16 mouse cellular contexts compared by ENCODE assay signal in genomic region chr10:55713386-55713785, GRCm38 (mm10).
"Had no signal": no experiment of that assay in that cellular context is flagged by ENCODE, and none has a peak within 500 bp of the region (broad histone marks: within the 10 kb centered on the region; RNA-seq: fewer than 3 reads in every experiment).

No protein-coding gene starts in this region.

- DNase-seq: heart, postnatal 10 days; heart, postnatal 14 days; heart, postnatal 36 days; heart, postnatal 4 days; kidney, adult 11 months; kidney, adult 18-20 months; kidney, adult 2 months; kidney, adult 8-10 months; kidney, adult 9 months; kidney, postnatal 10 days; kidney, postnatal 14 days; kidney, postnatal 25 days; kidney, postnatal 36 days; kidney, postnatal 4 days; layer of hippocampus, adult 9-11 months; layer of hippocampus, postnatal 36 days had no signal
